Mouse (Mus musculus) forebrain, embryonic 10.5 days (tissue): ENCODE data around the gene Dpp6. TPM values are rescaled to one million over a fixed set of nuclear protein-coding genes. Genes with fewer than 3 reads are reported as not detected.

ENCODE experiments used
- DNase-seq: peaks from one replicate; pipeline ENCODE4 v3.0.0-alpha.2; 2017; ENCODE audit warnings: low spot score; ENCODE audit errors: extremely low spot score
- H3K27ac ChIP-seq: fragments of 300-500 bp; sonication (generic); 2 replicates; pipeline ENCODE4 v1.5.1; 2016; ENCODE audit warnings: mild to moderate bottlenecking
- H3K27me3 ChIP-seq: fragments of 300-500 bp; sonication (generic); 2 replicates; pipeline ENCODE4 v1.6.1; 2016; ENCODE audit warnings: mild to moderate bottlenecking; ENCODE audit not compliant: poor library complexity, severe bottlenecking
- H3K36me3 ChIP-seq: fragments of 300-500 bp; sonication (generic); replicated peaks from 2 replicates; pipeline ENCODE4 v1.6.1; 2016; ENCODE audit warnings: mild to moderate bottlenecking, moderate library complexity
- H3K4me1 ChIP-seq: fragments of 300-500 bp; sonication (generic); 2 replicates; pipeline ENCODE4 v1.6.1; 2016
- H3K4me3 ChIP-seq: fragments of 300-500 bp; sonication (generic); 2 replicates; pipeline ENCODE4 v1.5.1; 2016; ENCODE audit warnings: mild to moderate bottlenecking, moderate library complexity
- H3K9me3 ChIP-seq: fragments of 300-500 bp; sonication (generic); 2 replicates; pipeline ENCODE4 v1.6.1; 2016; ENCODE audit warnings: mild to moderate bottlenecking, moderate library complexity
- WGBS: fragments of 180-500 bp; shearing (Covaris S2); methylation state at CpG from one replicate; pipeline ENCODE4 v1.1.7; 2016; 5-methylcytosine and 5-hydroxymethylcytosine counted together
- polyA plus RNA-seq: library from polyadenylated mRNA; unstranded; fragments of >200 nt; fragmentation: Nextera tagmentation; extraction: Ambion mirVana; gene quantifications from 2 replicates; pipeline ENCODE4 v1.2.1, GENCODE M21; 2016

The Dpp6 gene
- polyA plus RNA-seq, 1 experiment from 2014 or later: 2.9 TPM

GRCm38 (mm10) chr5:27286876-27287275 is 469.9 kb downstream of the Dpp6 start:
- Histone ChIP-seq H3K27ac (no peak overlapping the region), H3K4me3 (no peak overlapping the region), H3K27me3 (no peaks in the 10 kb centered on the region), H3K36me3 (no peaks in the 10 kb centered on the region), H3K4me1 (no peaks in the 10 kb centered on the region), H3K9me3 (no peaks in the 10 kb centered on the region)
- DNase-seq: no peak
- WGBS: 76% methylated on average over 4 of the region's 4 CpGs

- WGBS: 89% methylated on average over 8 of the region's 8 CpGs
- Histone ChIP-seq H3K9me3 (no peaks in the 10 kb centered on the region), H3K4me1 (no peaks in the 10 kb centered on the region), H3K27ac (no peak overlapping the region), H3K27me3 (no peaks in the 10 kb centered on the region), H3K36me3 (no peaks in the 10 kb centered on the region), H3K4me3 (no peak overlapping the region)
- DNase-seq: no peak
These were observed 474.4 kb downstream of the Dpp6 start for GRCm38 (mm10) chr5:27291378-27291777.

GRCm38 (mm10) chr5:27292236-27292635 is 475.2 kb downstream of the Dpp6 start:
- Histone ChIP-seq H3K27me3 (no peaks in the 10 kb centered on the region), H3K9me3 (no peaks in the 10 kb centered on the region), H3K4me3 (no peak overlapping the region), H3K36me3 (no peaks in the 10 kb centered on the region), H3K27ac (no peak overlapping the region), H3K4me1 (no peaks in the 10 kb centered on the region)
- no peak for DNase-seq
- WGBS: 93% methylated on average over 7 of the region's 7 CpGs

- Histone ChIP-seq H3K4me1 (peaks cover 4% of the 10 kb centered on the region; the same call in 1 of the 2 replicates), H3K27ac (no peak overlapping the region), H3K4me3 (no peak overlapping the region), H3K9me3 (no peaks in the 10 kb centered on the region), H3K36me3 (no peaks in the 10 kb centered on the region), H3K27me3 (no peaks in the 10 kb centered on the region)
- 85% methylated on average over 2 of the region's 2 CpGs for WGBS
- no peak for DNase-seq
These were observed 487.1 kb downstream of the Dpp6 start for GRCm38 (mm10) chr5:27304115-27304514.

GRCm38 (mm10) chr5:27306497-27307152 is 489.6 kb downstream of the Dpp6 start:
- DNase-seq: no peak
- Histone ChIP-seq H3K27ac (no peak overlapping the region), H3K4me3 (no peak overlapping the region), H3K27me3 (no peaks in the 10 kb centered on the region), H3K4me1 (peaks cover 4% of the 10 kb centered on the region; the same call in 1 of the 2 replicates), H3K9me3 (no peaks in the 10 kb centered on the region), H3K36me3 (no peaks in the 10 kb centered on the region)
- 72% methylated on average over 4 of the region's 4 CpGs for WGBS

- H3K27ac ChIP-seq: no peak overlapping the region
- peaks cover 4% of the 10 kb centered on the region; the same call in 1 of the 2 replicates for H3K4me1 ChIP-seq
- no peaks in the 10 kb centered on the region for H3K9me3 ChIP-seq
- H3K27me3 ChIP-seq: no peaks in the 10 kb centered on the region
- WGBS: 80% methylated on average over 2 of the region's 2 CpGs
- no peaks in the 10 kb centered on the region for H3K36me3 ChIP-seq
- H3K4me3 ChIP-seq: no peak overlapping the region
- DNase-seq: no peak
These were observed 493.2 kb downstream of the Dpp6 start for GRCm38 (mm10) chr5:27310217-27310616.

GRCm38 (mm10) chr5:27316674-27317073 is 499.7 kb downstream of the Dpp6 start:
- Histone ChIP-seq H3K4me1 (no peaks in the 10 kb centered on the region), H3K36me3 (no peaks in the 10 kb centered on the region), H3K27ac (no peak overlapping the region), H3K9me3 (no peaks in the 10 kb centered on the region), H3K4me3 (no peak overlapping the region), H3K27me3 (no peaks in the 10 kb centered on the region)
- no peak for DNase-seq
- WGBS: 71% methylated on average over 1 of the region's 1 CpGs

GRCm38 (mm10) chr5:27317264-27317663 is 500.3 kb downstream of the Dpp6 start:
- H3K4me3 ChIP-seq: no peak overlapping the region
- no peaks in the 10 kb centered on the region for H3K36me3 ChIP-seq
- no peaks in the 10 kb centered on the region for H3K4me1 ChIP-seq
- no peak overlapping the region for H3K27ac ChIP-seq
- H3K27me3 ChIP-seq: no peaks in the 10 kb centered on the region
- H3K9me3 ChIP-seq: no peaks in the 10 kb centered on the region
- DNase-seq: no peak

- no peaks in the 10 kb centered on the region for H3K4me1 ChIP-seq
- no peaks in the 10 kb centered on the region for H3K27me3 ChIP-seq
- no peaks in the 10 kb centered on the region for H3K9me3 ChIP-seq
- no peak overlapping the region for H3K4me3 ChIP-seq
- no peak overlapping the region for H3K27ac ChIP-seq
- WGBS: 63% methylated on average over 1 of the region's 1 CpGs
- no peak for DNase-seq
- no peaks in the 10 kb centered on the region for H3K36me3 ChIP-seq
These were observed 500.8 kb downstream of the Dpp6 start for GRCm38 (mm10) chr5:27317832-27318231.

GRCm38 (mm10) chr5:27319731-27320130 is 502.7 kb downstream of the Dpp6 start:
- Histone ChIP-seq H3K36me3 (no peaks in the 10 kb centered on the region), H3K27me3 (no peaks in the 10 kb centered on the region), H3K4me1 (no peaks in the 10 kb centered on the region), H3K4me3 (no peak overlapping the region), H3K9me3 (no peaks in the 10 kb centered on the region), H3K27ac (no peak overlapping the region)
- DNase-seq: no peak
- 92% methylated on average over 4 of the region's 4 CpGs for whole genome bisulfite sequencing

GRCm38 (mm10) chr5:27322895-27323792 is 506.1 kb downstream of the Dpp6 start:
- Histone ChIP-seq H3K4me1 (no peaks in the 10 kb centered on the region), H3K36me3 (no peaks in the 10 kb centered on the region), H3K27me3 (no peaks in the 10 kb centered on the region), H3K4me3 (no peak overlapping the region), H3K27ac (no peak overlapping the region), H3K9me3 (no peaks in the 10 kb centered on the region)
- 80% methylated on average over 3 of the region's 3 CpGs for WGBS
- no peak for DNase-seq

GRCm38 (mm10) chr5:27324346-27324928 is 507.4 kb downstream of the Dpp6 start:
- no peaks in the 10 kb centered on the region for H3K4me1 ChIP-seq
- no peak overlapping the region for H3K4me3 ChIP-seq
- WGBS: 62% methylated on average over 3 of the region's 3 CpGs
- no peak for DNase-seq
- H3K36me3 ChIP-seq: no peaks in the 10 kb centered on the region
- no peak overlapping the region for H3K27ac ChIP-seq
- no peaks in the 10 kb centered on the region for H3K9me3 ChIP-seq
- H3K27me3 ChIP-seq: no peaks in the 10 kb centered on the region

- WGBS: 79% methylated on average over 2 of the region's 2 CpGs
These were observed 519.7 kb downstream of the Dpp6 start for GRCm38 (mm10) chr5:27336698-27337097.

More at GRCm38 (mm10) chr5:27336698-27337097, 519.7 kb downstream of the Dpp6 start:
- DNase-seq: no peak
- Histone ChIP-seq H3K27me3 (no peaks in the 10 kb centered on the region), H3K4me3 (no peak overlapping the region), H3K4me1 (peaks cover 3% of the 10 kb centered on the region; the same call in 1 of the 2 replicates), H3K27ac (no peak overlapping the region), H3K36me3 (no peaks in the 10 kb centered on the region), H3K9me3 (no peaks in the 10 kb centered on the region)
